Mouse (Mus musculus) urinary bladder, postnatal 14 days (tissue): ENCODE data around the gene Tcf25.
A peak's percentile ranks its signal among the peaks of the same experiment; 100 is the strongest.

Source experiments
- DNase-seq: peaks from one replicate; pipeline ENCODE4 v3.0.0; 2021; ENCODE audit warnings: low spot score

The Tcf25 gene

DNA sequence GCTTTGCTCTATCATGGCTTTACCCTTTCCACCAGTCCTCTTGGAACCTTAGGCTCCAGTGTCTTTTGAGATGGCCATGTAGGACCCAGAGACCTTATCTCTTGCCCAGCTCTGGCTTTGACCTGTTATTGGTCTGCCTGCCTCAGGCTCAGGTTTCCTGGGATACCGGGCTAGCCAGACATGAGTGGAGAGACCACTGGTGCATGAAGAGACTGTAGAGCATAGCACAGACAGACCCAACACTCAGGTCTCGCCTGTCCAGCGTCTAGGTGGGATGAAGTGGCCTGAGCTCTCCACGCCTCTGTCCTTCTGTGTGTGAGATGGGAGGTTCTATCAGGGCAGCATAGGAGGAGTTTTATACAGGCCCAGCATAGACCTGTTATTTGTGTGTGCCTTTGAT, 24.5 kb upstream of the Tcf25 start:
- no peak for DNase-seq

DNA sequence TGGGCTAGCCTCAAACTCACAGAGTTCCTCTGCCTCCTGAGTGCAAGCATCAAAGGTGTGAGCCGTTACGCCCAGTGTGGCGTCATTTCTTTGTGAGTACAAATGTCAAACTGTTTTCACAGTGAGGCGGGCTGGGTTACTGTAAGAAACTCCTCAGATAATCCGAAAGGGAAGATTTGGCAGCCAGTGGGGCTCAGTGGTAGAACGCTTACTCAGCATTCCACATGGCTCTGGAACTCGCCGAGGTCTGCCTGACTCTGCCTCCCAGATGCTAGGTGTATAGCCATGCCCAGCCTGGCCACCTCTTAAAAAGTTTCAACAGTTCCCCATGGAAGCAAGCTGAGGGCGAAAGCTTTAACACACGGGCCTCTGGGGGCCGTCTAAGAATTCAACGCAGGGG, 21.4 kb upstream of the Tcf25 start:
- no peak for DNase-seq

DNA sequence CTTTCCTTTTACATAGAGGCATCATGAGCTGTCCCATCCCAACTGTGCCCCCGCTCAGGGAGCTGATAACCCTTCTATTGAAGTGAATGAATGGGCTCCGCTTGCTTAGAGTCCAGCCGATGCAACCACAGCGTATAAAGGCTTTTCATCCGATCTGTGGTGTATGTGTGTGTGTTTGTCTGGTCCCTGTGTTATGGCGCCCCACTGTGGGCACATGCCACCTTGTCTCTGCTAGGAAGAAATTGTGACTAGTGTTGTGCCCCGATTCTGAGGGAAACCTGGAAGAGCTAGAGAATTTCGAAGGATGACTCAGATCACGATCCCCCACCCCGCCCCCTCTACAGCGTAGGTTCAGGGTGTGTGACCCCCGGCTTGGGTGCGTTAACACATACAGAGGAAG, 20.8 kb upstream of the Tcf25 start:
- DNase-seq, result peak; percentile 71

DNA sequence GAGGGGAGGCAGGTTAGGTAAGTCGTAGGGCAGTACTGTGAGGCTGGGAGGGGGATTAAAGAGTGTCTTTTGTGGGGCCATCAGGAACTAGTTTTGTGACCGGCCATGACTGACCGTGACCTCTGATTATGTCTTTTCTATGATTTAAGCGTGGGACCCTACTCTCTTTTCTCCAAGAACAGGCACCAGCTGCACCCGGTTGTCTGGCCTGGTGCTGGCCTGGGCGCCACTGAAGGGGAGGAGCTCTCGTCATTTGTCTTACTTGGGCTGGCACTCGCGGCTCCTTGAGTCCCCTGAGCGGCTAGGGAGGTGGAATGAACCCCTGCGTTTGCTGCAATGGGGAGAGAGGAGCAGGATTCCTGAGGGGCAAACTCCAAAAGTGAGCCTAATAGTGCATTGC, 20.3 kb upstream of the Tcf25 start:
- DNase-seq, result no peak

DNA sequence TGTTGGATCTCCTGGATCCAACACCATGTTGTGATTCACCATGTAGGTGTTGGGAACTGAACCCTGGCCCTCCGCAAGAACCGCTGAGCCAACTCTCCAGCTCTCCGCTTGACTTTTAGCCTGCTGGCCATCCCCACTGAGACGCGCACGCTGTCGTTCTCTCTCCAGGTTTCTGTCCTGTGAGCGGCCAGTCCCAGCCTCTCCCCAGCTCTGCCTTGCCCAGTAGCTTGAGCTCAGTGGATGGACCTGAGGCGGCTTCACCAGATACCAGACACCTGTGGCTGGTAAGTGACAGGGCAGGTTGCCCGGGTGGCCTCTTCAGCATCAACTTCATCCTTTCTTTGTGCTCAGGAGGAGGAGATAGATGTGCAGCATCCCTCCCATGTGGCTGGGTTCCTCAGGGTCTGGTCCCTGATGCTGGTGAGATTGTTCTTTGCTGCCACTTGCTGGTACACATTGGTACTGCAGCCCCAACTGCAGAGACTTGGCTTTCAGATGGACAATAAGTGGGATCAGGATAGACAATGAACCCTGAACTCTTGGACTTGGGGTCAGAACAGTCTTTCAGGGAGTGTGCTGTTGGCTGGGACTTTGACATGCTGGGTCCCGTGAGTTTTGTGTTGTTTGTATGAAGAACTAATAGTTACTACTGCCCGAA, 12.3 kb upstream of the Tcf25 start:
- peak; percentile 74 for DNase-seq

DNA sequence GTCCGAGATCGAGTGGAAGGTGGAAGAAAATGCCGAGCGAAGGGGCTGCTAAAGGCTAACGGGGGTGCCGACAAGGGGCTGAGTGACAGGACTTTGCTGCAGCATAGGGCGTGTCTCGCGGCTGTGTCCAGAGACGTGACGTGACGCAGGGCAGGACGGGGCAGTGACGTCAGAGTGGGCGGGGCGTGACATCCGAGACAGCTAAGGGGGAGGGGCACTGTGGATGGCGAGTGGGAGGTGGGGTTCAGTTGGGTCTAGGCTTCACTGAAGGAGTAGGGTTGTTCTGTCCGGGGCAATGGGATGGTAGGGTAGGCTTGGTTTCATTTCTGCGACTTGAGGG, 656 bp downstream of the Tcf25 start:
- DNase-seq, result peak; percentile 95

DNA sequence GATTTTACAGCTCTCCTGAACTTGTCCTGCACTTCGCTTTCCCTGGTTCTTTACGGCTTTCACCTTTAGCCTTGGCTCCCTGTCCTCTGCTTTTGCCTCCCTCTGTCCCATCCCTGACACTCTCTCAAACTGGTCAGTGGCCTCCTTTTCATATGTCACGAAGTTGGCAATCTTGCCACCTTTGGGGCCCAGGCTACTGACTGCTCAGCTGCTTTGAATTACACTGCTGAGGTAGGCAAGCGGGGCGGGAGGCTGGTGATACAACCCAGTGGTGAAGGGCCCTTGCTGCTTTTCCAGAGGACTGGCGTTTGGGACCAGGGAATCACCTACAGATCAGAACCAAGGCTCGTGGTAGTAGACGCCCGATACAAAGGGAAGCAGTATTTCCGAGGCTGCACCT, 2.1 kb downstream of the Tcf25 start:
- DNase-seq, result no peak

DNA sequence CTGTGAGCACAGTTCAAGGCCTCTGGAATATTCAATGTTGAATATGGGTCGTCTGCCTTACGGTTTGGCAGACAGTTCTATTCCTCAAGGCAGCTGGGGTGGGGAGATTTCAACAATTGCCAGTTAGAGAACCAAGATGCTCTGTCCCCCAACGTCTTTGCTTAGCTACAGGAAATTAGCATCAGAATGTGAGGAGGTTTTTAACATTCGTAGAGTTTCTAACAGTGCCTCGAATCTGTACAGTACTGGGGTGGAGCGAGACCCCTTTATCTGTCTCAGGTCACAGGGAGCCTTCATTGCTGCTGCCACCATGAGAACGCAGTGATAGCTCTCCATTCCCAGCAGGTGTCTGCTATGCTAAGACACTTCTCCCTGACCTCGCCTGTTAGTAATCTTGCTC, 2.6 kb downstream of the Tcf25 start:
- DNase-seq, result no peak

DNA sequence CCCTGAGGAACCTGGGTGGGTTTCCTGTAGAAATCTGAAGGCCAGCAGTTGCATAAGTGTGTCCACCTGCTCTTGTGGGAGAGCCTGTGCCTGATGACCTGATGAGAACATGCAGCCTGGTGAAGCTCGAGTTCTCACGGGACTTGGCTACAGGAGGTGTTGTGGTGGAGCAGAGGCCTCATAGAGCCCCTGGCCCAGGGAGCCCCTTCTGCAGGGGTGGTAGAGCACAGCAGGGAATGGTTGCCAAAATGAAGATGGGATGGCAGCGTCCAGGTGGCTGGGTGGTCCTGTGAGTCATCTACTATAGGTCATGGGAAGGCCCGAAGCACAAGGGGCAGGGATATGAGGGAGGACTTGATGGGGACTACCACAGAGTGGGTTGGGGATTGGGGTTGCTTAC, 8.2 kb downstream of the Tcf25 start:
- no peak for DNase-seq

DNA sequence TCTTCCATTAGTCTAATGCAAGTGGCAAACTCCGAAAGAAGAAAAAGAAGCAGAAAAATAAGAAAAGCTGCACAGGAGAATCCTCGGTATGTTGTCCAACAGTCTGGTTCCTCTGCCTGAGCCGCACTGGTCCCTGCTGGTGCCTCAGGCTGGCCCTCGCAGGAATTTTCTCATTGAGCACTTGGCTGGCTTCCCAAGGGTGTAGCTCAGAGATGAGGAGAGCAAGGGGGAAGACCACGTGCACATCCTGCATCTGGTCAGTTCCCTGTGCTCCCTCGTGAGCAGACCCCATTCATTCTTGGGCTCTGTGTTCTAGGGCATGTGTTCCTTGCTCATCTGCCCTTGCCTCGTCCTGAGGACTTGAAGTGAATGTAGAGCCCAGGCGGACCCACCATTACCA, 9.0 kb downstream of the Tcf25 start:
- no peak for DNase-seq

DNA sequence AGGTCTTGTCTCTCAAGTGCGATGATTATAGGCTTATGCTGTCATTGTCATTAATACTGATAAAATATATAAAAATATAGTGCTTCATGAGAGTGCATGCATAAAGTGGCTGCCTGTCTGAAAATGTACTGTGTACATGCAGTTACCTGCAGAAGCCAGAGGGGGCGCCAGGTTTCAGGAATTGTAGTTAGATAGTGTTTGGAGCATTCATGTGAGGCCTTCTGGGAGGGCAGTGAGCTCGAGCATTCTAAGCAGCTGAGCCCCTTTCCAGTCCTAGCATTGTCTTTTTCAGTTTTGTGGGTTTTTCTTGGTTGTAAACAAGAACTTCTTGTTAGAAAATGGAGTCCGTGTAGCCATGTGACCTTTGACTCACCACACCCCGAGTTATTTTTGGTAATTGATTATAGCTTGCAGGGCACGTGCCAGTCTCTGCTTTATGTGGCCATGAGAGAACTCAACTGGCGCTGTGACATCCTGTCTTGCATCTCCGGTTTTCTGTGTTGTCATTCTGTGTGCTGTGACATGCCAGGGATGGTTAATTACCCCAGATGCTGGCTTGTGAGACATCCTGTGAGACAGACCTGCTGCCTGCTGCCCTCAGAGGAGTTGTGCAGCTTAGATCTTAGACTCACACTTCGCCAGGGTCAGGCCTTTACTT, 11.5 kb downstream of the Tcf25 start:
- no peak for DNase-seq

DNA sequence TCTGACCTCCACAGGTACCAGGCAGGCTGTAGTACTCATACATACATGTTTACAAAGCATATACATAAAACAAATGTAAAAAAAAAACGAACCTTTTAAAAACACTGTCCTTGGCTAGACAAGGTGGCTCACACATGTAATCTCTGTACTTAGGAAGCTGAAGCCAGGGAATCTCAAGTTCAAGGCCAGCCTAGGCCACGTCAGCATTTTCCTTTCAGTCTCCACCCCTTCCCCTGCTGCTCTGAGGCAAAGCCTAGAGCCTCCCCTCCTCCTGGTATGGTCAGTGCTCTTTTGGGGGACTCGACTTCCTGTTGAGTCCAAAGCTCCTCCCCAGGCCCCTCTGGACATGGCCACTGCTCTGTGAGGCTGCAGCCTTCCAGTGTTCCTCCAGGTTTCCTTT, 13.5 kb downstream of the Tcf25 start:
- DNase-seq, result no peak

DNA sequence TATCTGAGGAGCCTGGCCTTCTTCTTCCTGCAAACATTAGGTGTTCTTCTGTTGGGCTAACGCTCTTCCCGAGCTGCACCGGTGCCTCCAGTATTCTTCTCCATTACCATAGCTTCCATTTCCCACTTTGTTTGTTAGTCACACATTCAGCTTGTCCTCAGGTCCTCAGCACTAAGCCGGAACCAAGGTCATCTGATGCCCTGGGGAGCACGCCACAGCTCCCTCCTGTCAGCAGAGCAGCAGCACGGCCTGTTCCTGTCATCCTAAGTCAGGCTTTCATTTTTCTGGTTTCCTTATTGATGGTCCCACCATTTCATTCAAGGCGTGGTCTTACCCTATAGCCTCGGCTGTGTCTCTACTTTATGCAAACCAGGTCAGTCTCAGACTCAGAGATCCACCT, 14.2 kb downstream of the Tcf25 start:
- no peak for DNase-seq

DNA sequence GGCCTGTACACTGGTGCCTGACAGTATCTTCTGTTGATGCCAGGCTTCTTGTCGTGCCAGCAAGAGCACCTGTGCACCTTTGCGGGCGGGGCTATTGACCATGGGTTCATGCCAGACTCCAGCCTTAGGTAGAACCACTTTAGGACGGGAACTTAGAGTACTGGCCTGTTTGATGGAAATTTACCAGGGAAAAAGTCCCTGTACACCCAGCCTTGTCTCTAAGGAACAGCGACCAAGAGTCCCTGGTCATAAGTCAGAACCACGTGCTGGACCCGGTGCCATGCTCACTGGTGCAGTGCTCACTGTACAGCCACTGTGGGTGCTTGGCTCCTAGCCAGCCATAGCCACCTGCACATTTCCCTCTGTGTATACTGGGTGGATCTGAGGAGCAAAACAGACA, 15.5 kb downstream of the Tcf25 start:
- DNase-seq, result no peak

DNA sequence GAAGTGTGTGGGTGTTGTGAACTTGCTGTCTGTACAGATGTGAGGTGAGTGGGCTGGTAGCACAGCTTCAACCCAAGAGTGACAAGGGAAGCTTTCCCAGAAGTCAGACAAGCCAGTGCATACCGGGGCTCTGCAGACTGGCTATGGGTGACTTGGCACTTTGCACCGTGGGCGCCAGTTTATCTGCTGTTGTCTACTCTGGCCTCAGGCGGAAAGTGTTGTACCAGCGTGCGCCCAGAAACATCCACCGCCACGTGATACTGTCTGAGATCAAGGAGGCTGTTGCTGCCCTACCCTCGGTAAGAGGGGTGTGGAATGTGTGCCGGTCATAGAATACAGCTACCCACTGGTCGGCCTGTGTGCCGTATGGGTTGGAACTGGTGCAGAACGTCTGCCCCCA, 24.8 kb downstream of the Tcf25 start:
- DNase-seq, result no peak

DNA sequence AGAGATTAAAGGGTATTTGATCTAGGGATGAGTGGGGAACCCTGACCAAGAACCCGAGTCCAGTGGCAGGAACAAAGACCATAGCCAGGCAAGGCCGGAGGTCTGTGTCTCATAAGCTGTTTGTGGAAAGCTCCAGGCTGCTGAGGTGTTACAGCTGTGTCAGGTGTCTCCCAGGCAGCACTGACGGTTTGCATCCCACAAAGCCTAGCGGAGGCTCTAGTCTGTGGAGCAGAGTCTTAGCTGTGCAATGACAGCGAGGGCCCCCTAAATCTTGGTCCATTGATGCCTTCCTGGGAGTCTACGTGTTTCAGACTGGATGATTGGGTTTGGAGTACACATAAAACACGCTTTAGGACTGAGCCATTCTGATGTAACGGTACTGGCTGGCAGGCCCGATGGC, 28.4 kb downstream of the Tcf25 start:
- DNase-seq, result no peak

DNA sequence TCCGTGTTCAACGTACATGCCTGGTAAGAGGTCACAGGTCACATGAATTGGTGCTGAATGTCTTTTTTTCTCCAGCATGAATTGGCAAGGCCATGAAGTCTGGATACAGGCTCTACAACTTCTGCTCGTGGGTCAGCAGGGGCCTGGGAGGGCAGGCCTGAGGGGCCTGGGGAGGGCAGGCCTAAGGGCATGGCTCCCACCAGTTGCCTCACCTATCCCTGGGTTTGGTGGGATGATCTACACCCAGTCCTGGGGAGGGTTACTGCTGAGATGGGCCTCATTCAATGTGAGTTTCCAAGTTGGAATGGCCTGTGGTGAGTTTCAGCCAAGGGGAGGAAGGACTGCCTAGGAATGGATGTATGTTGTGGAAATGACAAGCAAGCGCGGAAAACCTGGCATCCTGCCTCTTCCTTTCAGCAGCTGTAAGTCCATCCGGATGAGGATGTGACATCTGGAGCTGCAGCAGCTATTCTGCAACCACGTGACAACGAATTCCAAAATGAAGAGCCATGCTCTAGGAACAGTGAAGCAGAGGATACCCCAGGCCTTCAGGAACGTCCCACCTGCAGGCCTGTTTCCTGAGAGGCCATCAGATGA, 29.3 kb downstream of the Tcf25 start:
- no peak for DNase-seq

DNA sequence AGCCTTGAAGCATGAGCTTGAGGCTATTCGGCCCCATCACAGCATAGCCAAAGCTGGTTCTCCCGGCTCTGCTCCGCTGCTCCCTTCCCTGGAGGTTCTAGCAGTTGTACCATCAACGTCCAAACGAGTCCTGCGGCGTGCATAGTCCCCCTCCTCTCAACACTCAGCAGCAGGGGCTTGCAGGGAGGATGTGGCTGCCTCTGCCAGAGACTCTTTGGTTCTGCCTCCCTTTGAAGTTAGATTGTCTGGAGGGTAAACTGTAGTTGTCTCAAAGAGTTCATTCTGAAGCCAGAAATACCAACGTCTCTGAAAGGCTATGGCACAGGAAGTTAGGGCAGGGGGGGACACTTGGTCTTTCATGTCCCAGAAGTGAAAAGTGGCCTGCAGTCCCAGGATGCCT, 31.0 kb downstream of the Tcf25 start:
- DNase-seq, result no peak

DNA sequence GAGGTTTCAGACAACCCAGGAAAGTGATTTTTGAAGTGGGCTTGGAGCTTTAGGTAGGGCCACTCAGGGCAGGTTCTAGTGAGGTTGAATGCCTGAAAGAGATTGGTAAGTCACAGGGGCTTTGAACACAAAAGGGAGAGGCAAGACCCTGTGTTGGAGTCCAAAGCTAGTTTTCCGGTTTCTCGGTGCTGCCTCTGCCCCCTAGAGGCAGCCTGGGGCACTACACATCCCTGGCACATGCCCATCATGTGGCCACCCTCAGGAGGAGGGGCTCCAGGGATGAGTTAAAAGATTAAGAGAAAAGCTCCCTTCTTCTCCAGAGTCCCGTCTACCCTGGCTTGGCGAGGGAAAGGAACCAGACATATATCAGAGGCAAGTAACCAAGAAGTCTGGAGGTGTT, 33.2 kb downstream of the Tcf25 start, which contains the start of gene Mc1r:
Gene Mc1r (plus strand): TSS at position 322 of the 400 bp plus-strand sequence.
- DNase-seq, result peak; percentile 44

DNA sequence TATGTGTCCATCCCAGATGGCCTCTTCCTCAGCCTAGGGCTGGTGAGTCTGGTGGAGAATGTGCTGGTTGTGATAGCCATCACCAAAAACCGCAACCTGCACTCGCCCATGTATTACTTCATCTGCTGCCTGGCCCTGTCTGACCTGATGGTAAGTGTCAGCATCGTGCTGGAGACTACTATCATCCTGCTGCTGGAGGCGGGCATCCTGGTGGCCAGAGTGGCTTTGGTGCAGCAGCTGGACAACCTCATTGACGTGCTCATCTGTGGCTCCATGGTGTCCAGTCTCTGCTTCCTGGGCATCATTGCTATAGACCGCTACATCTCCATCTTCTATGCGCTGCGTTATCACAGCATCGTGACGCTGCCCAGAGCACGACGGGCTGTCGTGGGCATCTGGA, 34.1 kb downstream of the Tcf25 start:
- no peak for DNase-seq

DNA sequence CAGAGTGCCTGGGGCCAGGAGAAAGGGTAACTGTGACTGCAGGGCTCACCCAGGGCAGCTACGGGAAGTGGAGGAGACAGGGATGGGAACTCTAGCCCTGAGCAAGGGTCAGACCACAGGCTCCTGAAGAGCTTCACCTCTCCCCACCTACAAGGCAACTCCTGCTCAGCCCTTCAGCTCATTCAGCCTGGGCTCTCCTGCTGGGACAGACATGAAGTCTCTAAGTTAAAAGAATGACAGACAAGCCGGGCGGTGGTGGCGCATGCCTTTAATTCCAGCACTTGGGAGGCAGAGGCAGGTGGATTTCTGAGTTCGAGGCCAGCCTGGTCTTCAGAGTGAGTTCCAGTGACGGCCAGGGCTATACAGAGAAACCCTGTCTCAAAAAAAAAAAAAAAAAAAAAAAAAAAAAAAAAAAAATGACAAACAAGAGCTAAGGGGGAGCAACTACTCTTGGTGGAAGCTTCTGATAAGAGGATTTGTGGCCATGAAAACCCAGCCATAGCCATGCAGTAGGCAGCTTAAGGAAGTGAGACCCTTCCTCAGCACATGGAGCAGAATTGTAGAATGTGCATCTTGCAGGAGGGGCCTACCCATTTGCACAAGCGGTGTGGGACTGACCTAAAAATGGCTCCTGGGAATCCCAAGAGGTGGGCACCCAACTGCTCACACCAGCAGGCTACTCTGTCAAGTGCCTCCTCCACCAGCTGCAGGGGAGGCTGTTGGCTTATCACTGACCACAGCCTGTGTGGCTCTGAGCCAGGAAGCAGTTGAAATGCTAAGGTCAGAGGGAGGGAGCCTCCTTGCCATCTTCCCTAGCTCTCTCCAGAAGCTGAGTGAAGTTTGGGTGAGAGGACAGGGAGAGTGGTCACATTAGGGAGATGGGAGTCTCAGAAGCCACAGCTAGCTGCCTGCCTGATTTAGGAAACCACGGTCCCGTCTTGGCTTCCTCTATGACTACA, 35.3 kb downstream of the Tcf25 start:
- DNase-seq, result no peak

DNA sequence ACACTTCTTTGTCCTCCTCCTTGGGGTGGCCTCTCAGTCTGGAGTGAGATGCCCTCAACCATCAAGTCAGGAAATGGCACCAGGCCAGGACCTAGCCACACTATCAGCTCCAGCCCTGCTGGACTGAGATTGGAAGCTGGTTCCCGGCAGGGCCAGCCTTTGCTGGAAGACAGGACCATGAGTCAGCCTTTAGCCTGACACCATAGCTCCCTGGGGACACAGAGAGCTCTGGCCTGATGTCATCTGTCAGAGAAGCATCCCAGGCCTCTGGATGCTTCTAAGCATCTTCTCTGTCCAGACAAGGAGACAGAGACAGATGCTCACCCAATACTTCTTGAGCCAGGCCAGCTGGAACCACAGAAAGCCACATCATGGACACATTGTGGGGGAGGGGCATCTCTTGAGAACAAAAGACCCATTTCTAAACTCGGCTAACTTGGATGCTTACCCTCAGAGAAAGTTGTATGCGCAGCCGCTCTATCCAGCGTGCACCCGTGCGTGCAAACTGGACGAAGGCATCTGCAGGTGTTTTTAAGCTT, 36.6 kb downstream of the Tcf25 start:
- DNase-seq, result peak; percentile 25
